18 mouse cellular contexts compared by ENCODE assay signal in the genomic region with DNA sequence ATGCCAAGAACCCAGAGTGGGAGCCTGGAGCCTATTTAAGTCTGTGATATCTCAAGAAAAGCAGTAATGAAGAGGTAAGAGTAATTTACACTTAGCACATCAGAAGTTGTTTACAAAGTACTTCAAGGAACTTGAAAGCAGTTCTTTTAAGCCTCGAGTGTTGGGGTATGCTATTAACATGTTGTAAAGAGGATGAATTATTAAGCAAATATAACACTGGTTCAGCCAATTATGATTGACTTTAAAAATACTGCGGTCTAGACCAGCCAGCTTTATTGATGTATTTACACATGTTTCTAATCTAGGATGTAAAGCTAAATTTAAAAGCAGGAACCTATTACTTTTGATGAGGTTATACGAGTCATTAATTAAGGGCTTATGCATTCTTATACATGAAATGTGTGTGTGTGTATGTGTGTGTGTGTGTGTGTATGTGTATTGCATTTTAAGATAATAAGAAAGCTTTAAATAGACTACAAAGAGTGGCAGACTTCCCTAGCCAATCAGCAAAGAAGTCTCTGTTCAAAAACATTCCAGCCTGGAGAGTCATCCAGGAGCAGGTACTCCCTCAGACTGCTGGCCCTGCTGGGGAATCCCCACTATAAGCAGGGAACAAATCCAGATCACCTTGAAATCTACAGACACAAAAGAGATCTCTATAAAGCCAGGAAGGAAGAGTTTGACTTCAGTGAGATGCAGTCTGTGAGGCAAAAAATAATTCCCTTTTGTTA. TPM values are rescaled to one million over a fixed set of nuclear protein-coding genes. Genes with fewer than 3 reads are reported as not detected.
DNase-seq lines count a peak whose midpoint lies in the region; ATAC-seq and TF ChIP-seq lines count a peak whose summit lies in the region.
"Had no signal": no experiment of that assay in that cellular context is flagged by ENCODE, and none has a peak within 500 bp of the region (broad histone marks: within the 10 kb centered on the region; RNA-seq: fewer than 3 reads in every experiment).

No protein-coding gene starts in this region.

- no peaks in the 10 kb centered on the region for H3K27me3 ChIP-seq in heart, postnatal 0 days (ENCODE audit: control insufficient read depth, insufficient read depth, low read length)
- H3K27me3 ChIP-seq in lung, embryonic 14.5 days (ENCODE audit: insufficient read depth, low read length), result 0 out of 2 replicates have a peak, but pooled peaks cover 4% of the 10 kb centered on the region
- H3K27me3 ChIP-seq in limb, embryonic 11.5 days (ENCODE audit: control insufficient read depth, insufficient read depth, low read length), result no peaks in the 10 kb centered on the region
- H3K27me3 ChIP-seq: CH12.LX; forebrain, embryonic 12.5 days had no signal

- no peak for TF ChIP-seq EP300 in heart, postnatal 0 days (IDR thresholded peaks at IDR 0.05; ENCODE audit: low read depth)

- no peaks in the 10 kb centered on the region for H3K36me3 ChIP-seq in heart, postnatal 0 days (replicated peaks; ENCODE audit: control insufficient read depth, insufficient read depth, low read length)
- no peaks in the 10 kb centered on the region for H3K36me3 ChIP-seq in lung, embryonic 14.5 days (ENCODE audit: insufficient read depth)
- H3K36me3 ChIP-seq in limb, embryonic 11.5 days (ENCODE audit: control insufficient read depth, insufficient read depth, low read length), result no peaks in the 10 kb centered on the region
- H3K36me3 ChIP-seq: forebrain, embryonic 12.5 days had no signal

- no peak overlapping the region for H3K4me2 ChIP-seq in heart, postnatal 0 days (ENCODE audit: low read depth, low read length)
- H3K4me2 ChIP-seq in lung, embryonic 14.5 days, result no peak overlapping the region
- H3K4me2 ChIP-seq in limb, embryonic 11.5 days (ENCODE audit: low read depth, severe bottlenecking), result no peak overlapping the region
- H3K4me2 ChIP-seq: forebrain, embryonic 12.5 days had no signal

- H3K9me3 ChIP-seq in heart, postnatal 0 days (replicated peaks; ENCODE audit: control insufficient read depth, low read length), result 0 out of 2 replicates have a peak, but pooled peaks cover 3% of the 10 kb centered on the region
- H3K9me3 ChIP-seq in lung, embryonic 14.5 days (ENCODE audit: low read depth, low read length), result no peaks in the 10 kb centered on the region
- H3K9me3 ChIP-seq in limb, embryonic 11.5 days (ENCODE audit: control insufficient read depth, low read length), result no peaks in the 10 kb centered on the region
- H3K9me3 ChIP-seq: forebrain, embryonic 12.5 days had no signal

- DNase-seq in heart, postnatal 0 days (ENCODE audit: low spot score), result peak; percentile 51
- no peak for DNase-seq in heart, postnatal 36 days
- peak; percentile 28 for DNase-seq in lung, embryonic 14.5 days
- no peak for DNase-seq in lung, adult 2 months
- DNase-seq in limb, embryonic 11.5 days (ENCODE audit: low spot score), result no peak
- DNase-seq in left cerebral cortex, postnatal 10 days (ENCODE audit: extremely low spot score in 1 of 2, low spot score in 2 of 2), result no peak
- DNase-seq: cerebellum, adult 9-11 months; kidney, adult 11 months; midbrain, embryonic 14.5 days; right cerebral cortex, postnatal 4 days had no signal

- peak; percentile 51 for ATAC-seq in heart, postnatal 0 days (ENCODE audit: insufficient read depth, low read depth)
- no peak; the same call in 1 of the 2 replicates for ATAC-seq in lung, embryonic 14.5 days (ENCODE audit: insufficient read depth)
- ATAC-seq in limb, embryonic 11.5 days (ENCODE audit: insufficient number of reproducible peaks, low FRiP score, low TSS enrichment, low read depth), result 0 out of 2 replicates have a peak, but pooled peaks have one; percentile 62
- ATAC-seq in activated CD4-positive, CD25-positive, alpha-beta regulatory T cell, adult 4 months, result no peak

- WGBS in heart, postnatal 0 days, result 55% methylated on average over 3 of the region's 3 CpGs
- WGBS in lung, embryonic 14.5 days, result 35% methylated on average over 3 of the region's 3 CpGs
- 35% methylated on average over 3 of the region's 3 CpGs for WGBS in lung, adult 2 months
- WGBS in limb, embryonic 11.5 days, result 10% methylated on average over 3 of the region's 3 CpGs

- no peak overlapping the region for H3K9ac ChIP-seq in heart, postnatal 0 days (replicated peaks; ENCODE audit: low read depth, low read length)
- H3K9ac ChIP-seq in lung, embryonic 14.5 days, result no peak overlapping the region
- H3K9ac ChIP-seq in limb, embryonic 11.5 days (ENCODE audit: low read length), result no peak overlapping the region
- H3K9ac ChIP-seq: forebrain, embryonic 12.5 days had no signal

- peaks cover 41% of the 10 kb centered on the region for H3K4me1 ChIP-seq in heart, postnatal 0 days (ENCODE audit: control insufficient read depth, insufficient read depth)
- H3K4me1 ChIP-seq in lung, embryonic 14.5 days (ENCODE audit: insufficient read depth), result peaks cover 25% of the 10 kb centered on the region
- H3K4me1 ChIP-seq in lung, adult 2 months (ENCODE audit: control insufficient read depth, insufficient read depth, low read length), result peaks cover 15% of the 10 kb centered on the region
- H3K4me1 ChIP-seq in brown adipose tissue, adult 24 weeks (ENCODE audit: control insufficient read depth, insufficient read depth, insufficient read length, low read length), result peaks cover 7% of the 10 kb centered on the region
- peaks cover 6% of the 10 kb centered on the region; the same call in 1 of the 2 replicates for H3K4me1 ChIP-seq in limb, embryonic 11.5 days (ENCODE audit: control insufficient read depth, insufficient read depth, low read length)
- H3K4me1 ChIP-seq: forebrain, embryonic 12.5 days had no signal

- H3K27ac ChIP-seq in heart, postnatal 0 days (ENCODE audit: low read depth), result peak overlapping the region; percentile 39
- H3K27ac ChIP-seq in lung, embryonic 14.5 days (ENCODE audit: low read depth), result no peak overlapping the region
- H3K27ac ChIP-seq in brown adipose tissue, adult 24 weeks (replicated peaks; ENCODE audit: low read depth, low read length), result peak overlapping the region; percentile 47
- no peak overlapping the region for H3K27ac ChIP-seq in limb, embryonic 11.5 days (replicated peaks; ENCODE audit: low read depth, low read length)
- H3K27ac ChIP-seq: forebrain, embryonic 12.5 days had no signal

- no peak overlapping the region for H3K4me3 ChIP-seq in heart, postnatal 0 days (ENCODE audit: low read depth, low read length)
- no peak overlapping the region for H3K4me3 ChIP-seq in lung, embryonic 14.5 days (ENCODE audit: low read depth, low read length)
- no peak overlapping the region for H3K4me3 ChIP-seq in lung, adult 2 months (replicated peaks; ENCODE audit: extremely low read depth, low read depth, low read length)
- no peak overlapping the region for H3K4me3 ChIP-seq in brown adipose tissue, adult 24 weeks (ENCODE audit: insufficient read depth, low read depth, low read length)
- H3K4me3 ChIP-seq in limb, embryonic 11.5 days (ENCODE audit: low read depth, low read length), result no peak overlapping the region
- H3K4me3 ChIP-seq: forebrain, embryonic 12.5 days had no signal

- no peak for TF ChIP-seq CTCF in heart, postnatal 0 days (IDR thresholded peaks at IDR 0.05; ENCODE audit: low read depth)
- TF ChIP-seq CTCF in lung, embryonic 14.5 days (IDR thresholded peaks at IDR 0.05; ENCODE audit: low read depth), result no peak
- TF ChIP-seq CTCF in lung, adult 2 months (IDR thresholded peaks at IDR 0.05; ENCODE audit: insufficient read depth, low read length), result no peak

- no peak for TF ChIP-seq POLR2A in lung, adult 2 months (IDR thresholded peaks at IDR 0.05; ENCODE audit: borderline replicate concordance, extremely low read depth, low read depth, low read length)

- intact Hi-C loops in heart, postnatal 36 days (cut with DNase I), result loop anchor here (5.0 kb wide), 1 partner anchor 61 kb away; the partner anchor contains the start of gene Slc40a1
- intact Hi-C loops in left cerebral cortex, postnatal 10 days (cut with DNase I), result no loop called here

RNA-seq across cellular contexts. Expression of gene Gm5269, which starts 23.6 kb away (rescaled TPM):
- not detected in 2 replicates for total RNA-seq in heart, postnatal 0 days (2014; rRNA removed; ENCODE audit: low replicate concordance)
- not detected in 2 replicates for polyA plus RNA-seq in heart, postnatal 0 days (2015; fragmentation: Nextera tagmentation; extraction: Ambion mirVana)
- not detected for total RNA-seq in heart, postnatal 36 days (2021)
- polyA plus RNA-seq in lung, embryonic 14.5 days (2014; fragmentation: Nextera tagmentation; extraction: Ambion mirVana), result not detected in 2 replicates
- polyA plus RNA-seq in lung, adult 2 months (2012; rRNA removed), result not detected in 2 replicates
- not detected in 2 replicates for polyA plus RNA-seq in brown adipose tissue, adult 24 weeks (2012; ENCODE audit: insufficient read depth, insufficient read length, missing spikeins)
- polyA plus RNA-seq in limb, embryonic 11.5 days (2014; fragmentation: Nextera tagmentation; extraction: Ambion mirVana), result not detected in 2 replicates
- total RNA-seq in left cerebral cortex, postnatal 10 days (2021), result not detected
- not detected for polyA plus RNA-seq in activated CD4-positive, CD25-positive, alpha-beta regulatory T cell, adult 4 months (2017; shearing (Covaris generic))
- total RNA-seq: adrenal gland, adult 18-20 months; CH12.LX; gastrocnemius, adult 18-20 months; hematopoietic stem cell, adult 5-6 weeks had no signal
- polyA plus RNA-seq: forebrain, embryonic 12.5 days; midbrain, embryonic 14.5 days; neural tube, embryonic 11.5 days had no signal

RNA-seq across cellular contexts. Expression of gene Slc40a1, which starts 59.9 kb away (rescaled TPM):
- total RNA-seq in heart, postnatal 0 days (2014; rRNA removed; ENCODE audit: low replicate concordance), result 7.1 and 9.5 TPM in 2 replicates
- 16.9 and 19.1 TPM in 2 replicates for polyA plus RNA-seq in heart, postnatal 0 days (2015; fragmentation: Nextera tagmentation; extraction: Ambion mirVana)
- total RNA-seq in heart, postnatal 36 days (2021), result 10 to 100 TPM; 23.1 to 24.1 TPM
- polyA plus RNA-seq in lung, embryonic 14.5 days (2014; fragmentation: Nextera tagmentation; extraction: Ambion mirVana), result 47.3 and 52.0 TPM in 2 replicates
- 2.1 and 6.4 TPM in 2 replicates for polyA plus RNA-seq in lung, adult 2 months (2012; rRNA removed)
- polyA plus RNA-seq in brown adipose tissue, adult 24 weeks (2012; ENCODE audit: insufficient read depth, insufficient read length, missing spikeins), result 7.4 and 13.3 TPM in 2 replicates
- polyA plus RNA-seq in limb, embryonic 11.5 days (2014; fragmentation: Nextera tagmentation; extraction: Ambion mirVana), result 7.6 and 8.4 TPM in 2 replicates
- 10 to 100 TPM; 16.4 to 25.5 TPM for total RNA-seq in left cerebral cortex, postnatal 10 days (2021)
- polyA plus RNA-seq in activated CD4-positive, CD25-positive, alpha-beta regulatory T cell, adult 4 months (2017; shearing (Covaris generic)), result 1 to 10 TPM; 1.0 to 2.3 TPM
- total RNA-seq: CH12.LX had no signal

Comparison
In these comparisons a context has a peak if more than half of its experiments do, and no peak if none do; other contexts are left out.
1. DNase-seq: peak in heart, postnatal 0 days (single experiment) and lung, embryonic 14.5 days (single experiment); none in heart, postnatal 36 days (0 of 2), lung, adult 2 months (single experiment), limb, embryonic 11.5 days (single experiment) and left cerebral cortex, postnatal 10 days (0 of 2).
2. ATAC-seq: peak in heart, postnatal 0 days (single experiment) and limb, embryonic 11.5 days (single experiment); none in lung, embryonic 14.5 days (single experiment) and activated CD4-positive, CD25-positive, alpha-beta regulatory T cell, adult 4 months (single experiment).
3. H3K27ac ChIP-seq: peak in heart, postnatal 0 days (single experiment) and brown adipose tissue, adult 24 weeks (single experiment); none in lung, embryonic 14.5 days (single experiment) and limb, embryonic 11.5 days (single experiment).